Comparison of ENCODE assay signal across 7 mouse cellular contexts in the genomic region with DNA sequence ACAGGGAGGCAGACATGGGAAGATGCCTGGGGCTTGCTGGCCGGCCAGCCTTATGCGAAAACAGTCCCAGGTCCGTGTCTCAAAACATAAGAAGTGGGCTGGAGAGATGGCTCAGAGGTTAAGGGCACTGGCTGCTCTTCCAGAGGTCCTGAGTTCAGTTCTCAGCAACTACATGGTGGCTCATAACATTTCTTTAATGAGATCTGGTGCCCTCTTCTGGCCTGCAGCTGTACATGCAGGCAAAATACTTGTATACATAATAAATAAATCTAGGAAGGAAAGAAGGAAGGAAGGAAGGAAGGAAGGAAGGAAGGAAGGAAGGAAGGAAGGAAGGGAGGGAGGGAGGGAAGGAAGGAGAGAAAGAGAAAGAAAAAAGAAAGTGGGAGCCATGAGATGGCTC. TPM values are rescaled to one million over a fixed set of nuclear protein-coding genes. Genes with fewer than 3 reads are reported as not detected.
DNase-seq lines count a peak whose midpoint lies in the region; ATAC-seq and TF ChIP-seq lines count a peak whose summit lies in the region.
"Not testable (repeated sequence)": the region's sequence is repeated elsewhere in the genome, so short reads cannot be mapped to it uniquely, and the experiment has no call there.

No protein-coding gene starts in this region.

- not testable (repeated sequence) for H3K9me3 ChIP-seq in E14TG2a.4 (ENCODE audit: low read length); liver, embryonic 13.5 days (replicated peaks); midbrain, postnatal 0 days (ENCODE audit: low read length)

- WGBS in kidney, adult 2 months = 92% methylated on average over 3 of the region's 3 CpGs
- WGBS in liver, embryonic 13.5 days (ENCODE audit: insufficient replicate concordance) = 69% methylated on average over 3 of the region's 3 CpGs
- 79% methylated on average over 3 of the region's 3 CpGs for WGBS in midbrain, postnatal 0 days

- not testable (repeated sequence) for TF ChIP-seq POLR2A in kidney, adult 2 months (IDR thresholded peaks at IDR 0.05; ENCODE audit: low read depth, low read length)

- H3K36me3 ChIP-seq in E14TG2a.4 (ENCODE audit: insufficient read depth, low read length); kidney, adult 2 months (ENCODE audit: control insufficient read depth, insufficient read depth, low read length); midbrain, postnatal 0 days (ENCODE audit: insufficient read depth, low read length): not testable (repeated sequence)
- H3K36me3 ChIP-seq in liver, embryonic 13.5 days = peaks cover 98% of the 10 kb centered on the region

- not testable (repeated sequence) for H3K4me2 ChIP-seq in liver, embryonic 13.5 days; midbrain, postnatal 0 days (ENCODE audit: low read depth, low read length, poor library complexity, severe bottlenecking)

- H3K4me1 ChIP-seq in E14TG2a.4 (replicated peaks; ENCODE audit: low read depth, low read length) = peaks cover 31% of the 10 kb centered on the region
- not testable (repeated sequence) for H3K4me1 ChIP-seq in kidney, adult 2 months (ENCODE audit: control insufficient read depth, insufficient read depth, low read length); midbrain, postnatal 0 days (ENCODE audit: insufficient read depth, low read length)
- peaks cover 44% of the 10 kb centered on the region for H3K4me1 ChIP-seq in liver, embryonic 13.5 days (replicated peaks)

- H3K4me3 ChIP-seq in E14TG2a.4 (replicated peaks; ENCODE audit: low read length); gastrocnemius, adult 2 months; kidney, adult 2 months (ENCODE audit: insufficient read depth, low read depth, low read length); liver, embryonic 13.5 days (replicated peaks); midbrain, postnatal 0 days (ENCODE audit: low read depth, low read length): not testable (repeated sequence)

- H3K9ac ChIP-seq in liver, embryonic 13.5 days; midbrain, postnatal 0 days (replicated peaks; ENCODE audit: low read length, poor library complexity, severe bottlenecking): not testable (repeated sequence)

- peak; percentile 17 for TF ChIP-seq CTCF in E14TG2a.4 (conservative IDR thresholded peaks at IDR 0.05; ENCODE audit: low read length)
- TF ChIP-seq CTCF in gastrocnemius, adult 2 months (IDR thresholded peaks at IDR 0.05) = peak; percentile 49
- TF ChIP-seq CTCF in kidney, adult 2 months (conservative IDR thresholded peaks at IDR 0.05; ENCODE audit: insufficient read depth, insufficient read length, low read depth, low read length) = peak; percentile 15; the same call in 1 of the 2 replicates
- TF ChIP-seq CTCF in midbrain, postnatal 0 days (IDR thresholded peaks at IDR 0.05) = peak; percentile 51

- not testable (repeated sequence) for H3K27ac ChIP-seq in gastrocnemius, adult 2 months; kidney, adult 2 months (ENCODE audit: insufficient read depth, low read depth, low read length); midbrain, postnatal 0 days (ENCODE audit: low read depth, low read length)
- 0 out of 2 replicates have a peak overlapping the region, but pooled peaks have one; percentile 19 for H3K27ac ChIP-seq in liver, embryonic 13.5 days

- not testable (repeated sequence) for H3K27me3 ChIP-seq in E14TG2a.4 (ENCODE audit: insufficient read depth, low read length); kidney, adult 2 months (replicated peaks; ENCODE audit: control insufficient read depth, insufficient read depth, low read length); liver, embryonic 13.5 days; midbrain, postnatal 0 days (ENCODE audit: insufficient read depth, low read length)

- intact Hi-C loops in gastrocnemius, adult 2 months (cut with DNase I) = not testable (repeated sequence)

- peak; percentile 18 for DNase-seq in 3T3-L1 (ENCODE audit: low read depth, low spot score)
- peak; percentile 50 for DNase-seq in ZHBTc4 (ENCODE audit: low read depth, low spot score)
- DNase-seq in gastrocnemius, adult 2 months; kidney, adult 2 months; liver, embryonic 13.5 days; midbrain, postnatal 0 days (ENCODE audit: low spot score): not testable (repeated sequence)

- not testable (repeated sequence) for ATAC-seq in liver, embryonic 13.5 days (ENCODE audit: low read depth); midbrain, postnatal 0 days (ENCODE audit: low FRiP score)

RNA-seq across cellular contexts. Expression of a gene that starts 28.0 kb away (rescaled TPM):
- 100 to 1,000 TPM in 1 of 2 experiments, 10 to 100 TPM in 1; 75.0 to 118 TPM for total RNA-seq in gastrocnemius, adult 2 months (2021)
- 6.3 and 8.0 TPM in 2 replicates for polyA plus RNA-seq in kidney, adult 2 months (2012; rRNA removed)
- 32.2 and 34.8 TPM in 2 replicates for polyA plus RNA-seq in liver, embryonic 13.5 days (2015; fragmentation: Nextera tagmentation; extraction: Ambion mirVana)
- 14.8 and 15.2 TPM in 2 replicates for total RNA-seq in midbrain, postnatal 0 days (2014; rRNA removed)
- polyA plus RNA-seq in midbrain, postnatal 0 days (2015; fragmentation: Nextera tagmentation; extraction: Ambion mirVana) = 14.4 and 14.9 TPM in 2 replicates
